ENCODE assay signal across 20 mouse cellular contexts in the genomic region with DNA sequence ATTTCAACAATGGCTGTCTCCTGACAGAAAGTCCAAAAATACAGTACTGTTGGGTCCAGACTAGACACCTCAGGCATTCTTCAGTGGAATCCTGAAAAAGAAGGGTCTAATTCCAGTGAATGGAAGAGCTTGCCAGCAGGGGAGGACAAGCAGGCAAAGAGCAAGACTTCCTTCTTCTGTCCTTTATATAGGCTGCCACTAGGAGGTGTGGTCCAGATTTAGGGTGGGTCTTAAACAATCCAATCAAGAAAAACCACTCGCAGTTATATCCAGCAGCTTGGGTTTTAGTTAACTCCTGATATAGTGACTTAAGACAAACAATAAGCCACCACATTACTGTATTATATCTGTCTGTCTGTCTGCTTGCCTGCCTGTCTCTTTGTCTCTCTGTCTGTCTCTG. TPM values are rescaled to one million over a fixed set of nuclear protein-coding genes. Genes with fewer than 3 reads are reported as not detected.
DNase-seq lines count a peak whose midpoint lies in the region; ATAC-seq and TF ChIP-seq lines count a peak whose summit lies in the region.
"Had no signal": no experiment of that assay in that cellular context is flagged by ENCODE, and none has a peak within 500 bp of the region (broad histone marks: within the 10 kb centered on the region; RNA-seq: fewer than 3 reads in every experiment).

No protein-coding gene starts in this region.

- in situ Hi-C loops in CH12.LX (cut with MboI; ENCODE audit: low pct_ligation_motif_present, low pct_unique_long_range_greater_than_20kb, low sequenced_read_pairs): no loop called here

- no peaks in the 10 kb centered on the region for H3K27me3 ChIP-seq in CH12.LX (replicated peaks)
- H3K27me3 ChIP-seq: limb, embryonic 13.5 days; neural tube, embryonic 15.5 days had no signal

- TF ChIP-seq EP300 in CH12.LX (IDR thresholded peaks at IDR 0.05; ENCODE audit: low read length): no peak

- dilution Hi-C loops in CH12.LX (cut with MboI; ENCODE audit: extremely low pct_ligation_motif_present, extremely low pct_unique_long_range_greater_than_20kb, low sequenced_read_pairs): no loop called here

- H3K4me2 ChIP-seq in CH12.LX (ENCODE audit: insufficient read depth, low read depth, poor library complexity, severe bottlenecking): no peak overlapping the region
- H3K4me2 ChIP-seq: limb, embryonic 13.5 days; neural tube, embryonic 15.5 days had no signal

- H3K79me2 ChIP-seq in CH12.LX (replicated peaks; ENCODE audit: control insufficient read depth, extremely low read depth, insufficient read depth, poor library complexity, severe bottlenecking): no peaks in the 10 kb centered on the region

- peaks cover 14 to 17% of the 10 kb centered on the region in 2 experiments for H3K36me3 ChIP-seq in CH12.LX (replicated peaks in 1 of 2; ENCODE audit: control insufficient read depth in 1 of 2, insufficient read depth in 1 of 2, low read length in 1 of 2)

- peak; percentile 39 for DNase-seq in kidney, adult 9 months
- DNase-seq in kidney, adult 11 months: no peak
- DNase-seq in 416B (ENCODE audit: low read depth) (peak; percentile 75), CH12.LX (ENCODE audit: extremely low read depth) (peak; percentile 36)
- DNase-seq in frontal cortex, postnatal 10 days (ENCODE audit: low spot score in 2 of 2): no peak
- DNase-seq in left cerebral cortex, adult 11 months (ENCODE audit: low spot score): no peak
- DNase-seq in testis, postnatal 14 days (ENCODE audit: low spot score): no peak
- DNase-seq: adrenal gland, postnatal 14 days; cerebellum, adult 18-20 months; gastrocnemius, postnatal 36 days; lung, postnatal 4 days had no signal

- peak in 1 of 2 experiments; percentile 47; a peak in 2 of 4 replicates for TF ChIP-seq CTCF in CH12.LX (conservative IDR thresholded peaks at IDR 0.05 in 1 of 2, IDR thresholded peaks at IDR 0.05 in 1 of 2; ENCODE audit: low read depth in 2 of 2, low read length in 2 of 2)

- H3K9me3 ChIP-seq in CH12.LX (replicated peaks; ENCODE audit: low read length): no peaks in the 10 kb centered on the region
- H3K9me3 ChIP-seq: limb, embryonic 13.5 days; neural tube, embryonic 15.5 days had no signal

- no peak overlapping the region for H3K9ac ChIP-seq in CH12.LX (ENCODE audit: insufficient read depth, low read depth)
- H3K9ac ChIP-seq: limb, embryonic 13.5 days; neural tube, embryonic 15.5 days had no signal

- ATAC-seq in granulocyte monocyte progenitor cell, adult 5-6 weeks (replicated peaks; ENCODE audit: poor library complexity, severe bottlenecking): peak; percentile 59; the same call in 1 of the 2 replicates
- ATAC-seq: intestine, embryonic 16.5 days had no signal

- TF ChIP-seq POLR2A in CH12.LX (IDR thresholded peaks at IDR 0.05; ENCODE audit: low read depth, low read length): no peak

- no peaks in the 10 kb centered on the region for H3K4me1 ChIP-seq in CH12.LX (ENCODE audit: control insufficient read depth in 1 of 2, insufficient read depth in 2 of 2)
- H3K4me1 ChIP-seq: limb, embryonic 13.5 days; neural tube, embryonic 15.5 days had no signal

- TF ChIP-seq RAD21 in CH12.LX (IDR thresholded peaks at IDR 0.05; ENCODE audit: low read depth, low read length): peak; percentile 3

- no peak overlapping the region for H3K27ac ChIP-seq in CH12.LX (ENCODE audit: insufficient read depth, low read depth)
- H3K27ac ChIP-seq: limb, embryonic 13.5 days; neural tube, embryonic 15.5 days had no signal

- no peak overlapping the region for H3K4me3 ChIP-seq in CH12.LX (replicated peaks in 1 of 3; ENCODE audit: low read depth in 2 of 3, low read length in 2 of 3, poor library complexity in 1 of 3)
- H3K4me3 ChIP-seq: limb, embryonic 13.5 days; neural tube, embryonic 15.5 days had no signal

TF ChIP-seq in CH12.LX, 34 proteins besides CTCF, POLR2A, EP300 and RAD21:
- TF ChIP-seq NRF1 (IDR thresholded peaks at IDR 0.05; ENCODE audit: low read depth, low read length): no peak
- peak; percentile 84 for TF ChIP-seq TBP (conservative IDR thresholded peaks at IDR 0.05; ENCODE audit: low read depth, low read length)
- TF ChIP-seq ETS1 (conservative IDR thresholded peaks at IDR 0.05; ENCODE audit: low read depth, low read length): no peak
- no peak for TF ChIP-seq HCFC1 (IDR thresholded peaks at IDR 0.05; ENCODE audit: low read depth, low read length)
- no peak for TF ChIP-seq UBTF (IDR thresholded peaks at IDR 0.05; ENCODE audit: low read depth, low read length)
- no peak for TF ChIP-seq RCOR1 (conservative IDR thresholded peaks at IDR 0.05; ENCODE audit: low read depth, low read length)
- no peak for TF ChIP-seq ZC3H11A (IDR thresholded peaks at IDR 0.05; ENCODE audit: low read depth, low read length)
- no peak for TF ChIP-seq SIN3A (IDR thresholded peaks at IDR 0.05; ENCODE audit: low read length)
- no peak for TF ChIP-seq BHLHE40 (IDR thresholded peaks at IDR 0.05; ENCODE audit: low read depth, low read length)
- 0 out of 2 replicates have a peak, but pooled peaks have one; percentile 19 for TF ChIP-seq NELFE (IDR thresholded peaks at IDR 0.05; ENCODE audit: low read depth, low read length)
- TF ChIP-seq USF1 (IDR thresholded peaks at IDR 0.05; ENCODE audit: low read depth, low read length): no peak
- TF ChIP-seq ZKSCAN1 (IDR thresholded peaks at IDR 0.05; ENCODE audit: borderline replicate concordance, low read depth, low read length): no peak
- TF ChIP-seq ELF1 (IDR thresholded peaks at IDR 0.05; ENCODE audit: low read depth, low read length): no peak
- no peak for TF ChIP-seq PAX5 (IDR thresholded peaks at IDR 0.05; ENCODE audit: low read length)
- no peak for TF ChIP-seq MXI1 (IDR thresholded peaks at IDR 0.05; ENCODE audit: low read depth, low read length)
- TF ChIP-seq MAZ (IDR thresholded peaks at IDR 0.05; ENCODE audit: low read depth, low read length): no peak
- no peak for TF ChIP-seq CHD2 (IDR thresholded peaks at IDR 0.05; ENCODE audit: low read length)
- peak; percentile 22 for TF ChIP-seq SMC3 (IDR thresholded peaks at IDR 0.05; ENCODE audit: low read depth, low read length)
- no peak for TF ChIP-seq MEF2A (IDR thresholded peaks at IDR 0.05; ENCODE audit: borderline replicate concordance, low read depth, low read length)
- no peak for TF ChIP-seq MAX (IDR thresholded peaks at IDR 0.05; ENCODE audit: low read length)
- TF ChIP-seq JUND (conservative IDR thresholded peaks at IDR 0.05; ENCODE audit: low read depth, low read length): no peak
- no peak for TF ChIP-seq GABPA (IDR thresholded peaks at IDR 0.05; ENCODE audit: insufficient replicate concordance, low read depth, low read length)

RNA-seq across cellular contexts. Expression of gene Eci3, which starts 10.2 kb away (rescaled TPM):
- total RNA-seq in CH12.LX (2012; rRNA removed): not detected in 2 replicates
- not detected in 2 replicates for total RNA-seq in CH12.LX (2014; rRNA removed)
- 0.33 and 0.63 TPM in 2 replicates for polyA plus RNA-seq in CH12.LX (2012; ENCODE audit: insufficient read length, low read depth)
- total RNA-seq in granulocyte monocyte progenitor cell, adult 5-6 weeks (2014; fragmentation: Nextera tagmentation): not detected in 2 replicates
- not detected in 2 replicates for total RNA-seq in granulocyte monocyte progenitor cell, adult 5-6 weeks (2017)
- total RNA-seq: midbrain, postnatal 0 days had no signal

RNA-seq across cellular contexts. Expression of gene 4933417A18Rik, which starts 49.6 kb away (rescaled TPM):
- total RNA-seq in CH12.LX (2012; rRNA removed) (not detected in 2 replicates), CH12.LX (2014; rRNA removed) (not detected in 2 replicates)
- polyA plus RNA-seq in CH12.LX (2012; ENCODE audit: insufficient read length, low read depth): not detected in 2 replicates
- total RNA-seq in granulocyte monocyte progenitor cell, adult 5-6 weeks (2014; fragmentation: Nextera tagmentation): not detected in 2 replicates
- total RNA-seq in granulocyte monocyte progenitor cell, adult 5-6 weeks (2017): not detected in 2 replicates
- total RNA-seq: adrenal gland, postnatal 14 days; gastrocnemius, postnatal 36 days; heart, postnatal 10 days; layer of hippocampus, adult 8-10 months; midbrain, postnatal 0 days had no signal
- polyA plus RNA-seq: forebrain, embryonic 11.5 days; intestine, embryonic 16.5 days; limb, embryonic 13.5 days; midbrain, postnatal 0 days; neural tube, embryonic 15.5 days; stomach, embryonic 16.5 days had no signal

RNA-seq across cellular contexts. Expression of gene Fam217a, which starts 49.7 kb away (rescaled TPM):
- total RNA-seq in CH12.LX (2012; rRNA removed) (not detected in 2 replicates), CH12.LX (2014; rRNA removed) (not detected in 2 replicates)
- polyA plus RNA-seq in CH12.LX (2012; ENCODE audit: insufficient read length, low read depth): not detected in 2 replicates
- total RNA-seq in granulocyte monocyte progenitor cell, adult 5-6 weeks (2014; fragmentation: Nextera tagmentation): not detected in 2 replicates
- total RNA-seq in granulocyte monocyte progenitor cell, adult 5-6 weeks (2017): not detected in 2 replicates

RNA-seq across cellular contexts. Expression of gene Eci2, which starts 53.1 kb away (rescaled TPM):
- total RNA-seq in CH12.LX (2012; rRNA removed) (78.9 and 86.0 TPM in 2 replicates), CH12.LX (2014; rRNA removed) (116 and 125 TPM in 2 replicates)
- 83.3 and 83.7 TPM in 2 replicates for polyA plus RNA-seq in CH12.LX (2012; ENCODE audit: insufficient read length, low read depth)
- 69.6 and 82.3 TPM in 2 replicates for total RNA-seq in granulocyte monocyte progenitor cell, adult 5-6 weeks (2014; fragmentation: Nextera tagmentation)
- 52.6 and 74.6 TPM in 2 replicates for total RNA-seq in granulocyte monocyte progenitor cell, adult 5-6 weeks (2017)

Comparison
In these comparisons a context has a peak if more than half of its experiments do, and no peak if none do; other contexts are left out.
1. DNase-seq: peak in kidney, adult 9 months (single experiment), 416B (single experiment) and CH12.LX (single experiment); none in kidney, adult 11 months (single experiment), frontal cortex, postnatal 10 days (0 of 2), left cerebral cortex, adult 11 months (single experiment) and testis, postnatal 14 days (single experiment).